Comparison of ENCODE assay signal across 7 mouse cellular contexts in genomic region chr2:167347361-167347760, GRCm38 (mm10). TPM values are rescaled to one million over a fixed set of nuclear protein-coding genes. Genes with fewer than 3 reads are reported as not detected.
A peak's percentile ranks its signal among the peaks of the same experiment; 100 is the strongest.
DNase-seq lines count a peak whose midpoint lies in the region; ATAC-seq and TF ChIP-seq lines count a peak whose summit lies in the region.

No protein-coding gene starts in this region.

- H3K9ac ChIP-seq in lung, embryonic 14.5 days = no peak overlapping the region
- no peak overlapping the region for H3K9ac ChIP-seq in forebrain, embryonic 11.5 days (ENCODE audit: low read length)
- no peak overlapping the region for H3K9ac ChIP-seq in limb, embryonic 13.5 days

- no peak for DNase-seq in lung, embryonic 14.5 days
- DNase-seq in lung, postnatal 14 days = no peak
- DNase-seq in forebrain, embryonic 11.5 days (ENCODE audit: low spot score) = no peak
- peak; percentile 55 for DNase-seq in splenic B cell, adult 2 months (ENCODE audit: low read depth, low spot score)
- DNase-seq in embryo, embryonic 9.5 days (ENCODE audit: extremely low spot score) = no peak
- no peak for DNase-seq in urinary bladder, postnatal 4 days (ENCODE audit: low spot score in 2 of 2)

- H3K4me1 ChIP-seq in lung, embryonic 14.5 days (ENCODE audit: insufficient read depth) = peaks cover 9% of the 10 kb centered on the region
- H3K4me1 ChIP-seq in forebrain, embryonic 11.5 days (replicated peaks; ENCODE audit: control insufficient read depth, insufficient read depth, low read length) = peaks cover 13% of the 10 kb centered on the region; the same call in 1 of the 2 replicates
- peaks cover 25% of the 10 kb centered on the region for H3K4me1 ChIP-seq in limb, embryonic 13.5 days

- H3K36me3 ChIP-seq in lung, embryonic 14.5 days (ENCODE audit: insufficient read depth) = no peaks in the 10 kb centered on the region
- H3K36me3 ChIP-seq in forebrain, embryonic 11.5 days (ENCODE audit: control insufficient read depth, insufficient read depth, low read length) = no peaks in the 10 kb centered on the region
- H3K36me3 ChIP-seq in limb, embryonic 13.5 days = no peaks in the 10 kb centered on the region
- H3K36me3 ChIP-seq in splenic B cell, adult 2 months (ENCODE audit: control insufficient read depth, insufficient read depth, low read length, poor library complexity, severe bottlenecking) = no peaks in the 10 kb centered on the region; the same call in 1 of the 2 replicates

- H3K27me3 ChIP-seq in lung, embryonic 14.5 days (ENCODE audit: insufficient read depth, low read length) = no peaks in the 10 kb centered on the region
- H3K27me3 ChIP-seq in forebrain, embryonic 11.5 days (ENCODE audit: control insufficient read depth, insufficient read depth, low read length) = peaks cover 6% of the 10 kb centered on the region; the same call in 1 of the 2 replicates
- H3K27me3 ChIP-seq in limb, embryonic 13.5 days = peaks cover 8% of the 10 kb centered on the region
- no peaks in the 10 kb centered on the region for H3K27me3 ChIP-seq in splenic B cell, adult 2 months (ENCODE audit: control insufficient read depth, insufficient read depth, low read length, poor library complexity, severe bottlenecking)

- peak overlapping the region; percentile 93 for H3K4me2 ChIP-seq in lung, embryonic 14.5 days
- peak overlapping the region; percentile 85; the same call in 1 of the 2 replicates for H3K4me2 ChIP-seq in forebrain, embryonic 11.5 days (ENCODE audit: low read depth, low read length, severe bottlenecking)
- peak overlapping the region; percentile 92 for H3K4me2 ChIP-seq in limb, embryonic 13.5 days (replicated peaks)

- ATAC-seq in lung, embryonic 14.5 days (ENCODE audit: insufficient read depth) = no peak
- no peak for ATAC-seq in forebrain, embryonic 11.5 days (replicated peaks; ENCODE audit: low FRiP score)
- ATAC-seq in limb, embryonic 13.5 days (ENCODE audit: low FRiP score, low read depth) = no peak

- H3K4me3 ChIP-seq in lung, embryonic 14.5 days (ENCODE audit: low read depth, low read length) = peak overlapping the region; percentile 82
- peak overlapping the region; percentile 72; the same call in 1 of the 2 replicates for H3K4me3 ChIP-seq in forebrain, embryonic 11.5 days (ENCODE audit: low read depth, low read length)
- peak overlapping the region; percentile 84; the same call in 1 of the 2 replicates for H3K4me3 ChIP-seq in limb, embryonic 13.5 days

- 69% methylated on average over 4 of the region's 4 CpGs for WGBS in lung, embryonic 14.5 days
- 81% methylated on average over 4 of the region's 4 CpGs for WGBS in forebrain, embryonic 11.5 days
- WGBS in limb, embryonic 13.5 days = 81% methylated on average over 4 of the region's 4 CpGs

- no peak for TF ChIP-seq CTCF in lung, embryonic 14.5 days (IDR thresholded peaks at IDR 0.05; ENCODE audit: low read depth)

- H3K9me3 ChIP-seq in lung, embryonic 14.5 days (ENCODE audit: low read depth, low read length) = no peaks in the 10 kb centered on the region
- H3K9me3 ChIP-seq in forebrain, embryonic 11.5 days (ENCODE audit: control insufficient read depth, low read length) = no peaks in the 10 kb centered on the region
- H3K9me3 ChIP-seq in limb, embryonic 13.5 days = no peaks in the 10 kb centered on the region

- no peak overlapping the region for H3K27ac ChIP-seq in lung, embryonic 14.5 days (ENCODE audit: low read depth)
- H3K27ac ChIP-seq in forebrain, embryonic 11.5 days (ENCODE audit: low read depth, low read length) = no peak overlapping the region
- no peak overlapping the region for H3K27ac ChIP-seq in limb, embryonic 13.5 days

RNA-seq across cellular contexts. Expression of gene B4galt5, which starts 1.6 kb away (rescaled TPM):
- 20.5 and 24.1 TPM in 2 replicates for polyA plus RNA-seq in lung, embryonic 14.5 days (2014; fragmentation: Nextera tagmentation; extraction: Ambion mirVana)
- 17.5 and 19.2 TPM in 2 replicates for polyA plus RNA-seq in forebrain, embryonic 11.5 days (2014; fragmentation: Nextera tagmentation; extraction: Ambion mirVana)
- polyA plus RNA-seq in limb, embryonic 13.5 days (2015; fragmentation: Nextera tagmentation; extraction: Ambion mirVana) = 10.1 and 13.9 TPM in 2 replicates
